Mouse (Mus musculus) regulatory T cell (primary cell): ENCODE measurements at regions not wholly inside any gene's neighbourhood (a gene's known extent, or its start where the extent isn't known, plus 50 kb on each side); places are given as distances from the start of the nearest gene placed in this dataset.

Source experiments
- in situ Hi-C: fragments of 300-600 bp; cut with MboI, MseI; formaldehyde crosslinking; loops from one replicate; pipeline ENCODE4 v1.15.1; 2025; ENCODE audit warnings: high pct_unique_total_duplicates

DNA sequence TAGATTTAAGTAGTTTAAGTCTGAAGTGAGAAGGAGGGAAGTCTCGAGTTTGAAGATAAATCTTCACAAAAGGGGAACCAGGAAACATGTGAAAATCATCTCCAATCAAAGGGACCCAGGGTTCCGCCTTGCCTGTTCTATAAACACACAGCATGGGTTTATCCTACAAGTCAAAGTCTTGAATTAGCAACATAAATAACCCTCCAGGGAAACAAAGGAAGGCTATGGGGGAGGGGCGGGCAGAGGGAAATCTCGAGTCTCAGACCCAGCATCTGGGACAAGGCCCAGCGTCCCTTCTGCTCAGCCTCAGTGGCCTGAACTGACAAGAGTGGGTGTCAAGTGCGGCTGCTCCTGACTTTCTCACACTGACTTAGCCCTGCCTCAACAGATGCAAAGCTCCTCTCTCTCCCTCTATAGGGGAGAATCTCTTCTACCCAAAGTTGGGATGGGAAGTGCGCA lies 240.3 kb upstream of the Lrig3 start:
- in situ Hi-C loops: no loop called here

DNA sequence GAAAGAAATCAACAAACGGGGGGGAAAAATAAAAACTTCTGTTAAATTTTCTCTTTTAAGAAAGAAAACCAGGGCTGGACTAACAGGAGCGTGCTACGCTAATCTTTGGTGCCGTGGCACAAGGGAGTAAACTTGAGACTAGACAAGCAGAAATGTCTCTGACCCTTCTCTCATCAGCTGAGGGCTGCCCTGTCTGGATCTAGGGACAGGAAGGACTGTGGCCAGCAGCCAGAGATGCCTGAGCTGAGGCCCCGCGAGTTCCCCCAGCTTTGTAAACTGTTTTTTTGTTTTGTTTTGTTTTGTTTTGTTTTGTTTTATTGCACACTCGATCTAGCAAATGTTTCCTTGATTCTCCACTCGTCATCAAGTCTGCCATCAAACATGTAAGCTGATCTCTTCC lies 239.4 kb upstream of the Lrig3 start:
- in situ Hi-C loops: no loop called here

DNA sequence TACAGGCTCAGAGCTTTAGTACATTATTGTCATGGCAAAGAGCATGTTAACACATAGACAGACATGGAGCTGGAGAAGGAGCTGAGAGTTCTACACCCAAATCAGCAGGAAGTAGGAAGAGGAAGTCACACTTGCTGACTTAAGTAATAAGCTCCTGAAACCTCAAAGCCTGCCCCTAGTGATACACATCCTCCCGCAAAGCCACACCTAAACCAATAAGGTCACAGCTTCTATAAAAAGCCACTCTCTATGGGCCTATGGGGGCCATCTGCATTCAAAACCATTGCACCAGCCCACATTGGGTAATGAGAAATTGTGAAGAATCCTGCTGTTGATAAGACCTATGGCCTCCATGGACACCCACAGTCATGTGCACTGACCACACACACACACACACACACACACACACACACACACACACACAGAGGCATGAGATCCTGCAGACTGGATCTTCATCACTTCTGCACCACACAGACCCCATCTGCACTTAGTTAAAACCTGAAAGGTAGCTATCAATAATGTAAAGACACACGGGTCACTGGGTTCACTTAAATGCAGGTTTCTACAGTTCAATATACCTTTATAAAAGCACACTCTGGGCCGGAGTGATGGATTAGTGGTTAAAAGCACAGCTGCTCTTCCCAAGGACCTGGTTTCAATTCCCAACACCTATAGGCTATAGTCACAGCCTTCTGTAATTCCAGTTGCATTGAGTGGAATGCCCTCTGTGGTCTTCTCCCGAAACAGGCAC lies 230.0 kb upstream of the Lrig3 start:
- in situ Hi-C loops: no loop called here

DNA sequence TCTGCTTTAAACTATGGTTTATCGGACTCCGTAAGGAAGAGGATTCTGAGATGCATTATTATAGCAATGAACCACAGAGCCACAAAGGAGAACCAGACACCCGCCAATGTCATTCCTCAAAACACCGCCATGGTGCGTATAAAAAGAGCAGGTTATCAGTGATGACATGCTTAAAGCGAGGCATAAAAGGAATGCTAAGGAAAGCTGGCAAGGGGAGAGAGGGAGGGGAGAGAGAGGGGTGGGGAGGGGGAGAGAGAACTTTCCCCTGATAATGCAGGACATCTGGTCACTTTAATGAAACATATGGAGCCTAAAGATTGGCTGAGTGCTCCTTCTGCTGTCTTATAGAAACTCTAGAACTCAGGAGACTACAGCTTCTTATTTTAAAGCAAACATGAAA lies 222.8 kb upstream of the Lrig3 start:
- in situ Hi-C loops: no loop called here

DNA sequence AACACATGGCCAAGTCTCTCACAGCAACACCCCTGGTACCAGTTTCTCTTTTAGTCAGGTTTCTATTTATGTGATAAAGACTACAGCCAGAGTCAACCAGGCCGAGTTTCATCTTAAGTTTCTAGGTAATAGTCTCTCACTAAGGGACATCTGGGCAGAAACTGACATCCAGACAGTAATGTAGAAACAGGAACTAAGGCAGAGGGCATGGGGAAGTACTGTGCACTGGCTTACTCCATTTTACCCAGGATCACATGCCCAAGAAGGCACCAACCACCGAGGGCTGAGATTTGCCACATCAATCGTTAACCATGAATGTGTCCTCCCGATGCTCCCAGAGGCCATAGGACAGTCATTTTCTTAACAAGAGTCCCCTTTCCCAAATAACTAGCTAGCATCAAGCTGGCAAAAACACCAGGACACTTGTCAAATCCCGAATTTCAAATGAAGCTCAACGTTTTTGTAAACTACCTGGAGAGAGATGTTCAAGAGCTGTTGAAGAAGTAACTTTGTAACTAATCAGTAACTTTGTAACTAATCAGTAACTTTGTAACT lies 216.9 kb upstream of the Lrig3 start:
- in situ Hi-C loops: no loop called here

DNA sequence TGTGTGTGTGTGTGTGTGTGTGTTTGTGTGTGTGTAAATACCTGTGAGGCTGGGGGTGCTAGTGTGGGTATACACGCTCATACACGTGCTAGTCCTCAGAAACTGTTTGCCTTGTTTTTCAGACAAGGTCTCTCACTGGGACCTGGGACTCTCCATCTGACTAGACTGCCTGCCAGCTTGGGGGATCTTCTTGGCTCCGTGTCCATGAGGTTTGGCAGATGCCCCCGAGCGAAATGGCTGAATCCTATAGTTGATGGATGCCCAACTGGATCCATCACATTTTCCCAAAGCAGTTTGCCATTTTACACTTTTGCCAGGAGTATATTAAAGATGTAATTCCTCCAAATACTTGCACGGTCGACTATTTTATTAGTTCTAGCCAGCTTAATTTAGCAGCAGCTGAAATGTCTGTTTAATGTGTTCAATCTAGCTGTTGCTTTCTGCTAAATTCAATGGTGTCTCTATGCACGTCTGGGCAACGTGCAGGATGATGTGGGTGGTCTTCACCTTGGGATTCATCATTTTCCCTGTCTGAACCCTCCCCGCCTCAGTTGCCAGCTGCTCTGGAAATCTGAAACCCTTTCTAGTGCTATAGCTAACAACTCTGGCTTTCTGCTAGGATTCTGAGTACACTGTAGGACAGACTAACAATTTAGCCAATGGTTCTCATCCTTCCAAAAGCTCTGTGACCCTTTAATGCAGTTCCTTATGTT lies 213.3 kb upstream of the Lrig3 start:
- in situ Hi-C loops: no loop called here

DNA sequence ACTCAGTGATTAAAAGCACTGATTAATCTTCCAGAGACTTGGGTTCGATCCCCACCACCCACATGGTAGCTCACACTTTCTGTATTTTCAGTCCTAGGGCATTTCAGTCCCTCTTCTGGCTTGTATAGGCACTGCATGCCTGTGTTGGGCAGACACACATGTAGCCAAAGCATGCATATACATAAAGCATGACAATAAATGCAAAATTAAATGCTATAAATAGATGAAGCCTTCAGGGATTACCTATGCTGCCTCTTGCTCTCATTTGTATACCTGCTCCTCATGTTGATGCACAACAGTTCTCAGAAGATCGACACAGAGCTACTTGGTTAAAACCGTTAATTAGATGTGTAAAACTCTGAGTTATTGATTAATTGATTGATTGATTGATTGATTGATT lies 206.8 kb upstream of the Lrig3 start:
- in situ Hi-C loops: no loop called here

DNA sequence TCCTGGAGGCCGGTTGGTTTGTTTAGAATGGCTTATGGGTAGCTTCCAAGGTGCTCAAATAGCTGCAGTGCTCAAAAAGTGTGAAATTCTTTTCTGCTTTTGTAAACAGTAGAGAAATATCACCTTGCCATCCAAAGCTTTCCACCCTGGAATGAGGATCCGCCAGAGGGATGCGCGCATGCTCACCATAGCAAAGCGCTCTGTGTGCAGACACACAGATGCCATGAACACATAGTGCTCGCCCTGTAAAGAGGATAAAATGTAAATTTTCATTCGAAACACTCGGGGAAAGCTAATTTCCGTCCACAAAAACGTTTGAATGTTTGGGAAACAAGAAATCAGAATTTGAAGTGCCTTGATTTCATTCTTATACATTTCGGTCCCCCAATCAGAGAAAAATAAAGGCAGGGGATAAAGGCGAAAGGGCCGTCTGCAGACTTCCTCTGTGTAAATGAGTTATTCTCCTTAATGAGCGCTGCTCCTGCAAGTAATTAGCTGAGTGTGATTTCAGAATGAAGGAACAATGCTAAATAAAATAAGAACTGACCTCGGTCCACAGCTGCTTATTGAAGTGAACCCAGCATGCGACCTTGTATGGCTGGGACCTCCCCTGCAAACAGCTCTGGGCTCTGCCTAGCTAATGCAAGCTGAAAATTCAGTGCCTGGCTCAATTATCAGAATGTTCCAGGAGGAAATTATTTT lies 203.4 kb upstream of the Lrig3 start:
- in situ Hi-C loops: no loop called here

DNA sequence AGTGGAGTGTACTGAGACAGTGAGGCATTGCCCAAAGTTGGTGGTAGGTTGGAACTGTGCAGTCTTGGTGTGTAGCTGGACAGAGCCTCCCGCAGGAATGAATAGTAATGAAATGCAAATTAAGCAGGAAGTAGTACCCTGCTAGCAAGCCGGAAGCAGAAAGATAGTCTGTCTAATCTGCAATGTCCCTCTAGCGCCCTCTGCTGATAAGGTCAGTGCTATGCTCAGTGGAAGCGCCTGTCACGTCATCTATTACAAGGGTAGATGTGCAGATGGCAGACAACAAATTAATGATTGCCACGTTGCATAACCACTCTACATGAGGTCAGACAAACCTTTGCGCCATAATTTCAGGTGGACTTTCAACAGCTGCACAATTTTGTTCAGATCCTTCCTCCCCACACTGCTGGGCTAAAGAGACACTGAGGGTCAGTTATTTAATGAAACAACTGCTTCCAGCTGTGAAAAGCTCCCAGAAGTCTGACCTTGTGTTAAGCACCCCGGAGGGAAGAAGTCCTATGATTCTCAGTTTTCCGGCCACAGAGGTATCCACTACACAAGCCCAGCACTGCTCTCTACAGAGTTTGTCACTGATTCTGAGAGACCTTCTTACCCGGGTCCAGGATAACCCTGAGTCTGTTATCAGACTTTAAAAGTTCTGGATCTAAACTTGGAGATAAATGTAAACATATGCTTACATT lies 201.4 kb upstream of the Lrig3 start:
- in situ Hi-C loops: no loop called here

DNA sequence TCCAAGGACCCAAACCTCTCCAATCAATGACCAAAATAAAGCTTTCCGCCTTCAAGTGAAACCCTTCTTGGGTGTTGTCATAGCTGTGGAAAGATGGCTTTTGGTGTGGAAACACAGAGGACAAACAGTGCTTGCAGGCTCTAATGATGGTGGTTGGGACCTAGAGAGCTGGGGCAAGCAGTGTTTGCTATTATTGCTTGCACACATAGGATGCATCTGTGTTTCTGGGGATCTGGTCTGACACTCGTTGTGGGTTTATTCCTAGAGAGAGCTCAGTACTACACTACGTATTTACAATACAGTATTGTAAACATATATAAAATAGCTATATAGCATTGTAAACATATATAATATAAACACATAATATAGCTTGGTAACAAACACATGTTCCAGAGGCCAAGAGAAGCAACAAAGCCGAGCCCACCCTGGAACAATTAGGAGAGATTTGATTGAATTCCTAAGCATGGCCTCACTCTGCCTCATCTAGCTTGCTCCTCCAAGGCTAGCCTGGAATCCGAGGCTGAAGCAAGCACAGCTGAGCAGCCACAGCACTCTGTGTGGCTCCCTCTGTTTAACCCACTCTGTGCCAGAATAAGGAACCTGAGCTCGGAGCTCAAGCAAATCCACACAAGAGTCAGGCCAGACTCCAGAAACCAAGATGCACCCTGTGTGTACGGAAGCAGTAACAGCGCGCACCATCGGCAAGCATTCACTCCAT lies 200.7 kb upstream of the Lrig3 start:
- in situ Hi-C loops: no loop called here

DNA sequence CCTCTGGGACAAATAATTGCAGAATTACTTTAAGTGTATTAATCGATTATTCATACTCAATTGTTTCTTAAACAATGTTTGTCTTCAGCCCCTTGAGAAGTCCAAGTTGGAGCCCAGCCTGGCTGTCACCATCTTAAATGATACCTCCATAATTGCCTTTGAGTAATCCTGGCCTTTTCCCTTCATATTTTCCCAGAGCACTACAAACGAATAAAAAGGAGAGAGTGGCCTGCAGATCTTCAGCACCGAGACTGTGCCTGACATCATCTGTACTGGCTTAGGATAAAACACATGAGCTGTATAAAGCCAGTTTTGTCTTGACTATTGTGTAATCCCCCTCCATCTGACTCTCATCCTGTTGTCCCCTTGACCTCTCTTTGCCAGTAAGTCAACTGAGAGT lies 197.7 kb upstream of the Lrig3 start:
- in situ Hi-C loops: no loop called here

DNA sequence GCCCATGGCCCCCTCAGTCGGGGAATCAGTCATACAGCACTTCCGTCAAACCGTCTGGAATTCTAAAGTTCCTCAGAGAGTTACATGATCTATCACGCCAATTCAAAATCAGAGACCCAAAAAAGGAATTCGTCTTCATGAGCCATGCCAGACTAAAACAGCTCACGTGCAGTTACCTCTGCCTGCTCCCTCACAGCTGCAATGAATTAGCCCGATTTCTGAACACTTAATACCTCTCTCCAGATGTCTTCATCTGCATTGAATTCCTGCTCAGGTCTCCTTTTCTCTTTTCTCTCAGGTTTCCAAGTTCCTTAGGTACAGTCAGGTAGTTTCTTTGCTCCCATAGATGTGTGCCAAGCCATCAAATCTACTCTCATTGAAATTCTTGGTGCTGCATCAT lies 192.4 kb upstream of the Lrig3 start:
- in situ Hi-C loops: no loop called here

DNA sequence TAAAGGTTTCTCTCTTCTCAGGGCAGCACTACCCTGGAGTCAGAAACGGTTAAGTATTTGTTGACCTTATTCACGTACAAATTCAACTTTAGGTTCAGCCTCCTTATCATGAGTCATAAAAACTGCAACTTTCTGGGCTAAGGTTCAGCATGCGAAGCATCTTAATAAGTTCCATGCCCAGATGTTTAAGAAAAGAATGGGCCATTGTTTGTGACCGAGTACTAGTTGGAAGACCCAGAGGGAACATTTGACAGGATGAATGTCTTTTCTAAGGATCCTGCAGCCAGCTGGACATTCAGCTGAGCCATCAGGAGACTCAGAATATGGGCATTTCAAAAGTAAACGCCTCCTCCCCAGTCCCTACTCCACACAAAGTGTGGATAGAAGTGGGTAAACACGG lies 183.5 kb upstream of the Lrig3 start:
- in situ Hi-C loops: no loop called here

DNA sequence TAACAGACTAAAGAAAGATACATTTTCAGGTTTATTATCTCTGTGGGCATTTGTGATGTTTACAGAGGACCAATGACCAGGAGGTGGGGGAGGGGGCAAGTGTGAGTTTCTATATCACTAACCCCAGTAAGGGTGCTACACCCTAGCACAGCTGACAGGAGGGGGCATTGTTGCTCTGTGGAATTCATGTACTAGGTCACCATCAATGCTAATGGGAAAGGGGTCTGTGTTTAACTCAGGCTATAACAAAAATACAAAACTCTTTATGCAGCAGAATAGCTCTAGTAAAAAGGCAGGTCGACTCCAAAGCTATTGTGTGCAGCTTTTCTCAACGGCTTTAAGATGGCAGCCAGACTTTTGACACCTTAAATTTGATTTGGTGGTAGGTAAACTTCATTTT lies 181.1 kb upstream of the Lrig3 start:
- in situ Hi-C loops: no loop called here

DNA sequence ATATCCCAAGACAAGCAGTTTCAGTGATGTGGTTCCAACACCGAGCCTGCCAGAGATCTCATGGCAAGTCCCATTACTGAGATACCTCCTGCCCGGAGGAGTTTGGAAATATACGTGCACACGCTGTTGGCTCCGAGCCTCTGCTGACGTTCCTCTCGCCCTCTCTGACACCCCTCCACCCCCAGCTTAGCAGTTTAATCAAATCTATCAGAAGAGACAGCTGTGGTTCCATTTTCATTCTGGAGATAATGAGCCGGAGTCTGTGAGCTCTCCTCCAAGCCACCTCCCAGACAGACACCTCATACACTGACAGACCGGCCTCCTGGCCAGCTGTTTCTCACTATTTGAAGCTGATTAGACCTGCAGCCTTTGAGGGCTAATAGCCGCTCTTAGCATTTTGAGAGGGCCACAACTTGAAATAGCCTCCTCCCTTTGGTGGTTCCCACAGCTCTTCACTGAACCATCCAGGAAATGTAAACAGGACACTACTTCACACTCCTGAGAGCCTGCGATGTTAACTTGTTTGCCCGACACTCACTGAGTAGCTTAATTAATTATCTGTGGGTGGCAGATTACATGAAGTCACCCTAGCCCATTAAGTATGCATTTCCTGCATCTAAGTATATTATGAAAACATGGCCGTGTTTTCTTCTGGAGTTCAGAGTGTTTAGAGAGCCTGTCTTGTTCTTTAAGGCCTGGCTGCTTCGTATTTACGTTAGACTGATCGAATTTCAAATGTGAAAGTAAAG lies 180.3 kb upstream of the Lrig3 start:
- in situ Hi-C loops: no loop called here

DNA sequence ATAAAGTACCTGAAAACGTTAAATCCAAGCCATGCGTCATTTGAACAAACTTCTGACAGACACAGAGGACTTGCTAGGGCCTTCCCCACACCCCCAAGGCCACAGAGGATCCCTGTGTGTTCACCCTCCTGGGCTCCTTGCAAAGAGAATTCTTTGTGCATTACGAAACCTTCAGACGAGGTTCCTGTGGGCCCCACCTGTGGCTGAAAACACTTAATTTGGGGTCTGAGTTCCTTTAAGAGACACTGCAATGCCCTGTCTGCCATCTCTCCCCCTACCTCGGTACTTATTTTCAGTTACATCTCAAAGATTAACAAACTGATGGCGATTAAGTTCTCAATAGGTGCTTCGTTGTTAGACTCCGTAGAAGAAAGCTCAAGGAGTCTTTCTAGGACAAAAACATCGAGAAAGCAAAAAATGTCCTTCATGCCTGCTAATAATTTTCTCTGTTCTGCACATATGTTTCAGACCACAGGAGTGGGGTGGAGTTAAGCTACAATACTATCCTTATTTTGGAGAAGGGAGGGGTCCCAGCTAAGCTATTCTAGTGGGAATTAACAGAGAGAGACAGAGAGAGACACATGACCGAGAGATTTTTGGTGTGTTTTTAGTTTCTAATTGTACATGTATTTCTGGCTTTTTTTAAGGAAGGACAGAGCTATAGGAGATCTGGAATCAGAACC lies 179.6 kb upstream of the Lrig3 start:
- in situ Hi-C loops: no loop called here

DNA sequence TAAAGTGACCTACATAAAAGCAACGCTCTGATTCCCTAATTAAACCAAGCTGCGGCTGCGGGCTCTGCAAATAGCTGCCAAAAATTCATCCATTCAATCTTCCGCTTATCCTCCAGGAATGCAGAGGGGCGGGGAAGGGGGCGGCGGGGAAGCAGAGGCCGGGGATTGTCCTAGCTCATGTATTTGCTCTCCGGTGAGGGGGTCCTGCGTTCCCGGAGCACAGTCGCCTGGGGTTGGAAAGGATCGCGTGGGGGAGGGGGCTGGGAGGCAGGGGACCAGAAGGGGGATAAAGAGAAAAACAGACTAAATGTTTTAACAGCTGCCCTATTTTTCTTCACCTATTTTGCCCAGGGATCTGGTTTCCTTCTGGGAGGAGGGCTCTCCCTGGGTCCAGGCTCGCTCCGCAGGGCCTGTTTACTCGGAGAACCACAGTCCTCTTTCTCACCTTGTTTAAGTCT lies 179.1 kb upstream of the Lrig3 start:
- in situ Hi-C loops: no loop called here

DNA sequence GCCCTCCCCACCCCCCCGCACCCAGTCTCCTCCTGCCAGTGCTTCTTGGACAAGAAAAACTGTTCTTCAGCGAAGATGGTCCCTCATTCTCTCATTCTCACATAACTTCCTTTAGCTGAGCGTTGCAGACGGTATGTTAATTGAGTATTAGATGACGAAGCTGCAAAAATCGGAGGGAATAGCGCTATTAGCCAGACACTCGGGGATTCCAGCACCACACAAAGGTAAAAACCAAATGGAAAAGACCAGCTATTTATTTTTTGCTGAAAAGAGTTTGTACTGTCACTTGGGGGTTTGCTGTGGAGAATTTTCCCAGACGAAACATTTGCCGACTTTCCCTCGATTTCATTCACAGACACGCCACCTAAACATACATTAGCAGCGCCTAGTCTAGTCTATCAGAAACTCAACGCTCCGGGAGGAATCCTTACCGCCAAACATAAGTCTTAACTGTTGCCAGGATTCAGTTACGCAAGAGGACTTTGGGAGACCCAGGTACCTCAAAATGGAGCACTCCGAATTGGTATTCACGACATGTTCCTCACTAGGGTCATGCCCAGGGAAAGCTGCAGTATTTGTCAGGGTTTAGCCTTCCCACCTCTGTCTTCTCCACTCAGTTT lies 178.4 kb upstream of the Lrig3 start:
- in situ Hi-C loops: no loop called here

DNA sequence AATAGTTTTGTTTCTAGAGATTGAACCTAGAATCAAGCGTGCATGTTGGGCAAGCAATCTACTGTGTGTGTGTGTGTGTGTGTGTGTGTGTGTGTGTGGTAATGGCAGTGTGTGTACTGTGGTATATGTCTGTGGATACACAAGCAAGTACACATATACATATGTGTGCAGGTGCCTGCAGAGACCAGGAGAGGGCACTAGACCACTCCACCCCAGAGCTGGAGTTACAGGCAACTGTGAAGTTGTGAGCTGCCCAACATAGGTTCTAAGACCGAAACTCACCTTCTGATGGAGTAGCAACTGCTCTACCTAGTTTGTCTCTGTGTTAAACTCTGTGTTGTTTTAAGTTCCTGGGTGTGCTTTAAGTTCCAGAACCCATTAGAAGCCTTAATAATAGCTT lies 177.7 kb upstream of the Lrig3 start:
- in situ Hi-C loops: no loop called here
